Comparison of ENCODE assay signal across 8 mouse cellular contexts in genomic region chrX:166584947-166585824, GRCm38 (mm10). TPM values are rescaled to one million over a fixed set of nuclear protein-coding genes. Genes with fewer than 3 reads are reported as not detected.
A peak's percentile ranks its signal among the peaks of the same experiment; 100 is the strongest.
DNase-seq lines count a peak whose midpoint lies in the region; ATAC-seq and TF ChIP-seq lines count a peak whose summit lies in the region.

TSS of gene Egfl6 (minus strand) at chrX:166585720.

- no peak for TF ChIP-seq CTCF in heart, postnatal 0 days (IDR thresholded peaks at IDR 0.05; ENCODE audit: low read depth)

- peak within 1 kb of the TSS; percentile 54 for H3K4me2 ChIP-seq in heart, postnatal 0 days (ENCODE audit: low read depth, low read length)
- peak within 1 kb of the TSS; percentile 69 for H3K4me2 ChIP-seq in limb, embryonic 12.5 days
- peak within 1 kb of the TSS; percentile 75 for H3K4me2 ChIP-seq in midbrain, embryonic 13.5 days (replicated peaks)

- H3K4me1 ChIP-seq in heart, postnatal 0 days (ENCODE audit: control insufficient read depth, insufficient read depth), result no peaks in the 10 kb centered on the region
- H3K4me1 ChIP-seq in limb, embryonic 12.5 days (replicated peaks), result 0 out of 2 replicates have a peak, but pooled peaks cover 4% of the 10 kb centered on the region
- no peaks in the 10 kb centered on the region; the same call in 1 of the 2 replicates for H3K4me1 ChIP-seq in midbrain, embryonic 13.5 days (replicated peaks)

- DNase-seq in layer of hippocampus, postnatal 10 days (ENCODE audit: low spot score in 2 of 2), result peak; percentile 4 to 13
- DNase-seq in layer of hippocampus, adult 8-10 months (ENCODE audit: low spot score in 2 of 2), result no peak
- DNase-seq in brain, adult 2 months (ENCODE audit: low read depth, low spot score), result peak; percentile 2
- DNase-seq in heart, postnatal 0 days (ENCODE audit: low spot score), result no peak
- peak; percentile 70 for DNase-seq in splenic B cell, adult 2 months (ENCODE audit: low read depth, low spot score)

- peaks cover 10% of the 10 kb centered on the region; the same call in 1 of the 2 replicates for H3K27me3 ChIP-seq in heart, postnatal 0 days (ENCODE audit: control insufficient read depth, insufficient read depth, low read length)
- H3K27me3 ChIP-seq in limb, embryonic 12.5 days, result peaks cover 52% of the 10 kb centered on the region
- peaks cover 60% of the 10 kb centered on the region for H3K27me3 ChIP-seq in midbrain, embryonic 13.5 days
- no peaks in the 10 kb centered on the region for H3K27me3 ChIP-seq in splenic B cell, adult 2 months (ENCODE audit: control insufficient read depth, insufficient read depth, low read length, poor library complexity, severe bottlenecking)

- no peak within 1 kb of the TSS for H3K9ac ChIP-seq in heart, postnatal 0 days (replicated peaks; ENCODE audit: low read depth, low read length)
- peak within 1 kb of the TSS; percentile 47 for H3K9ac ChIP-seq in limb, embryonic 12.5 days (replicated peaks)
- peak within 1 kb of the TSS; percentile 59 for H3K9ac ChIP-seq in midbrain, embryonic 13.5 days (replicated peaks)

- 17% methylated on average over 39 of the region's 39 CpGs for WGBS in heart, postnatal 0 days
- 21% methylated on average over 37 of the region's 39 CpGs for WGBS in limb, embryonic 12.5 days
- WGBS in midbrain, embryonic 13.5 days, result 26% methylated on average over 39 of the region's 39 CpGs

- H3K27ac ChIP-seq in heart, postnatal 0 days (ENCODE audit: low read depth), result no peak within 1 kb of the TSS
- no peak within 1 kb of the TSS for H3K27ac ChIP-seq in limb, embryonic 12.5 days
- no peak within 1 kb of the TSS for H3K27ac ChIP-seq in midbrain, embryonic 13.5 days

- H3K9me3 ChIP-seq in heart, postnatal 0 days (replicated peaks; ENCODE audit: control insufficient read depth, low read length), result no peaks in the 10 kb centered on the region
- H3K9me3 ChIP-seq in limb, embryonic 12.5 days, result no peaks in the 10 kb centered on the region
- no peaks in the 10 kb centered on the region for H3K9me3 ChIP-seq in midbrain, embryonic 13.5 days

- no peak for TF ChIP-seq EP300 in heart, postnatal 0 days (IDR thresholded peaks at IDR 0.05; ENCODE audit: low read depth)

- ATAC-seq in heart, postnatal 0 days (ENCODE audit: insufficient read depth, low read depth), result no peak
- peak; percentile 80; the same call in 1 of the 2 replicates for ATAC-seq in limb, embryonic 12.5 days (ENCODE audit: insufficient number of reproducible peaks, insufficient read depth, low FRiP score, low TSS enrichment, low read depth)
- peak; percentile 65 for ATAC-seq in midbrain, embryonic 13.5 days
- ATAC-seq in cerebellum, adult (ENCODE audit: insufficient number of reproducible peaks, low FRiP score, low TSS enrichment), result no peak

- no peaks in the 10 kb centered on the region for H3K36me3 ChIP-seq in heart, postnatal 0 days (replicated peaks; ENCODE audit: control insufficient read depth, insufficient read depth, low read length)
- H3K36me3 ChIP-seq in limb, embryonic 12.5 days, result no peaks in the 10 kb centered on the region
- no peaks in the 10 kb centered on the region for H3K36me3 ChIP-seq in midbrain, embryonic 13.5 days
- no peaks in the 10 kb centered on the region for H3K36me3 ChIP-seq in splenic B cell, adult 2 months (ENCODE audit: control insufficient read depth, insufficient read depth, low read length, poor library complexity, severe bottlenecking)

- peak within 1 kb of the TSS; percentile 30 for H3K4me3 ChIP-seq in heart, postnatal 0 days (ENCODE audit: low read depth, low read length)
- H3K4me3 ChIP-seq in limb, embryonic 12.5 days (replicated peaks), result peak within 1 kb of the TSS; percentile 41
- peak within 1 kb of the TSS; percentile 43 for H3K4me3 ChIP-seq in midbrain, embryonic 13.5 days (replicated peaks)

RNA-seq across cellular contexts. Expression of gene Egfl6, which starts in this region (rescaled TPM):
- total RNA-seq in layer of hippocampus, postnatal 10 days (2021), result 1 to 10 TPM; 4.1 to 4.3 TPM
- 1 to 10 TPM; 2.8 to 4.8 (median 3.4) TPM for total RNA-seq in layer of hippocampus, adult 8-10 months (2022)
- total RNA-seq in heart, postnatal 0 days (2014; rRNA removed; ENCODE audit: low replicate concordance), result not detected in 2 replicates
- 0.64 and 0.86 TPM in 2 replicates for polyA plus RNA-seq in heart, postnatal 0 days (2015; fragmentation: Nextera tagmentation; extraction: Ambion mirVana)
- 29.1 and 33.3 TPM in 2 replicates for polyA plus RNA-seq in limb, embryonic 12.5 days (2016; fragmentation: Nextera tagmentation; extraction: Ambion mirVana)
- polyA plus RNA-seq in midbrain, embryonic 13.5 days (2015; fragmentation: Nextera tagmentation; extraction: Ambion mirVana), result 1.0 and 1.8 TPM in 2 replicates

Comparison
In these comparisons a context has a peak if more than half of its experiments do, and no peak if none do; other contexts are left out.
1. RNA of gene Egfl6 (polyA plus RNA-seq): 29.1 to 33.3 TPM in limb, embryonic 12.5 days; 1.0 to 1.8 TPM in midbrain, embryonic 13.5 days and 0.64 to 0.86 TPM in heart, postnatal 0 days; every median in the first group is over 10 times any median in the second.
2. DNase-seq: peak in layer of hippocampus, postnatal 10 days (2 of 2), brain, adult 2 months (single experiment) and splenic B cell, adult 2 months (single experiment); none in layer of hippocampus, adult 8-10 months (0 of 2) and heart, postnatal 0 days (single experiment).
3. ATAC-seq: peak in limb, embryonic 12.5 days (single experiment) and midbrain, embryonic 13.5 days (single experiment); none in heart, postnatal 0 days (single experiment) and cerebellum, adult (single experiment).
4. Peak in every context shown above with its lines, with median percentiles within 50 percentile points of each other: H3K4me2 ChIP-seq and H3K4me3 ChIP-seq.